Mouse (Mus musculus): Measurements from ENCODE around the gene Atg3. TPM values are rescaled to one million over a fixed set of nuclear protein-coding genes. Genes with fewer than 3 reads are reported as not detected.

Atg3 gene
- polyA plus RNA-seq, 1 experiment from 2014 or later: 34.0 TPM

- no peak overlapping the region for H3K4me3 ChIP-seq (ENCODE audit: low read length)
- no peak overlapping the region for H3K4me2 ChIP-seq (ENCODE audit: low read depth, low read length)
- H3K27me3 ChIP-seq (ENCODE audit: control insufficient read depth, insufficient read depth, low read length): no peaks in the 10 kb centered on the region
- 83% methylated on average over 5 of the region's 5 CpGs for WGBS
- H3K4me1 ChIP-seq (ENCODE audit: control insufficient read depth, insufficient read depth, low read length): no peaks in the 10 kb centered on the region
- peaks cover 39% of the 10 kb centered on the region for H3K36me3 ChIP-seq (ENCODE audit: control insufficient read depth, insufficient read depth)
- H3K9me3 ChIP-seq (replicated peaks; ENCODE audit: control insufficient read depth, low read length): no peaks in the 10 kb centered on the region
- no peak overlapping the region for H3K9ac ChIP-seq (ENCODE audit: low read length)
- ATAC-seq (replicated peaks; ENCODE audit: extremely low read depth, insufficient read depth, low FRiP score): no peak
- H3K27ac ChIP-seq (ENCODE audit: low read length): no peak overlapping the region
These were observed 16.9 kb upstream of the Atg3 start for GRCm38 (mm10) chr16:45141711-45142110.

GRCm38 (mm10) chr16:45142565-45142964 is 16.0 kb upstream of the Atg3 start:
- no peaks in the 10 kb centered on the region for H3K9me3 ChIP-seq (replicated peaks; ENCODE audit: control insufficient read depth, low read length)
- no peak overlapping the region for H3K9ac ChIP-seq (ENCODE audit: low read length)
- WGBS: 86% methylated on average over 5 of the region's 5 CpGs
- H3K27me3 ChIP-seq (ENCODE audit: control insufficient read depth, insufficient read depth, low read length): no peaks in the 10 kb centered on the region
- H3K27ac ChIP-seq (ENCODE audit: low read length): no peak overlapping the region
- H3K36me3 ChIP-seq (ENCODE audit: control insufficient read depth, insufficient read depth): peaks cover 43% of the 10 kb centered on the region
- H3K4me3 ChIP-seq (ENCODE audit: low read length): no peak overlapping the region
- no peaks in the 10 kb centered on the region for H3K4me1 ChIP-seq (ENCODE audit: control insufficient read depth, insufficient read depth, low read length)
- no peak for ATAC-seq (replicated peaks; ENCODE audit: extremely low read depth, insufficient read depth, low FRiP score)
- H3K4me2 ChIP-seq (ENCODE audit: low read depth, low read length): no peak overlapping the region

- WGBS: 83% methylated on average over 6 of the region's 6 CpGs
- H3K36me3 ChIP-seq (ENCODE audit: control insufficient read depth, insufficient read depth): peaks cover 42% of the 10 kb centered on the region
- no peak for ATAC-seq (replicated peaks; ENCODE audit: extremely low read depth, insufficient read depth, low FRiP score)
These were observed 13.5 kb upstream of the Atg3 start for GRCm38 (mm10) chr16:45145119-45145518.

GRCm38 (mm10) chr16:45148488-45149082 is 10.0 kb upstream of the Atg3 start:
- no peak overlapping the region for H3K9ac ChIP-seq (ENCODE audit: low read length)
- peaks cover 35% of the 10 kb centered on the region; the same call in 1 of the 2 replicates for H3K36me3 ChIP-seq (ENCODE audit: control insufficient read depth, insufficient read depth)
- WGBS: 90% methylated on average over 10 of the region's 10 CpGs
- no peaks in the 10 kb centered on the region for H3K4me1 ChIP-seq (ENCODE audit: control insufficient read depth, insufficient read depth, low read length)
- H3K9me3 ChIP-seq (replicated peaks; ENCODE audit: control insufficient read depth, low read length): no peaks in the 10 kb centered on the region
- H3K4me2 ChIP-seq (ENCODE audit: low read depth, low read length): no peak overlapping the region
- no peak for ATAC-seq (replicated peaks; ENCODE audit: extremely low read depth, insufficient read depth, low FRiP score)
- no peak overlapping the region for H3K27ac ChIP-seq (ENCODE audit: low read length)
- H3K27me3 ChIP-seq (ENCODE audit: control insufficient read depth, insufficient read depth, low read length): no peaks in the 10 kb centered on the region
- no peak overlapping the region for H3K4me3 ChIP-seq (ENCODE audit: low read length)

More at GRCm38 (mm10) chr16:45145119-45145518, 13.5 kb upstream of the Atg3 start:
- H3K9ac ChIP-seq (ENCODE audit: low read length): no peak overlapping the region
- H3K27ac ChIP-seq (ENCODE audit: low read length): no peak overlapping the region
- no peak overlapping the region for H3K4me2 ChIP-seq (ENCODE audit: low read depth, low read length)
- H3K4me3 ChIP-seq (ENCODE audit: low read length): no peak overlapping the region
- H3K27me3 ChIP-seq (ENCODE audit: control insufficient read depth, insufficient read depth, low read length): no peaks in the 10 kb centered on the region
- H3K4me1 ChIP-seq (ENCODE audit: control insufficient read depth, insufficient read depth, low read length): no peaks in the 10 kb centered on the region
- no peaks in the 10 kb centered on the region for H3K9me3 ChIP-seq (replicated peaks; ENCODE audit: control insufficient read depth, low read length)

- Histone ChIP-seq H3K27ac (ENCODE audit: low read length) (no peak overlapping the region), H3K4me2 (ENCODE audit: low read depth, low read length) (no peak overlapping the region), H3K4me3 (ENCODE audit: low read length) (no peak overlapping the region), H3K4me1 (ENCODE audit: control insufficient read depth, insufficient read depth, low read length) (peaks cover 8% of the 10 kb centered on the region), H3K9me3 (replicated peaks; ENCODE audit: control insufficient read depth, low read length) (no peaks in the 10 kb centered on the region), H3K36me3 (ENCODE audit: control insufficient read depth, insufficient read depth) (peaks cover 12% of the 10 kb centered on the region; the same call in 1 of the 2 replicates), H3K9ac (ENCODE audit: low read length) (no peak overlapping the region), H3K27me3 (ENCODE audit: control insufficient read depth, insufficient read depth, low read length) (no peaks in the 10 kb centered on the region)
- ATAC-seq (replicated peaks; ENCODE audit: extremely low read depth, insufficient read depth, low FRiP score): no peak
- 74% methylated on average over 3 of the region's 3 CpGs for WGBS
These were observed 3.8 kb upstream of the Atg3 start for GRCm38 (mm10) chr16:45154741-45155250.

GRCm38 (mm10) chr16:45158136-45158521 is 456 bp upstream of the Atg3 start:
- peak overlapping the region; percentile 89 for H3K9ac ChIP-seq (ENCODE audit: low read length)
- no peaks in the 10 kb centered on the region for H3K9me3 ChIP-seq (replicated peaks; ENCODE audit: control insufficient read depth, low read length)
- WGBS: 1% methylated on average over 20 of the region's 20 CpGs
- H3K27me3 ChIP-seq (ENCODE audit: control insufficient read depth, insufficient read depth, low read length): no peaks in the 10 kb centered on the region
- peak overlapping the region; percentile 69 for H3K4me3 ChIP-seq (ENCODE audit: low read length)
- H3K36me3 ChIP-seq (ENCODE audit: control insufficient read depth, insufficient read depth): peaks cover 5% of the 10 kb centered on the region; the same call in 1 of the 2 replicates
- peak overlapping the region; percentile 97 for H3K27ac ChIP-seq (ENCODE audit: low read length)
- H3K4me1 ChIP-seq (ENCODE audit: control insufficient read depth, insufficient read depth, low read length): peaks cover 17% of the 10 kb centered on the region
- H3K4me2 ChIP-seq (ENCODE audit: low read depth, low read length): peak overlapping the region; percentile 90
- ATAC-seq (replicated peaks; ENCODE audit: extremely low read depth, insufficient read depth, low FRiP score): peak; percentile 56

GRCm38 (mm10) chr16:45159389-45159716 is 768 bp downstream of the Atg3 start:
- 1% methylated on average over 11 of the region's 11 CpGs for WGBS
- peaks cover 7% of the 10 kb centered on the region; the same call in 1 of the 2 replicates for H3K36me3 ChIP-seq (ENCODE audit: control insufficient read depth, insufficient read depth)
- H3K4me2 ChIP-seq (ENCODE audit: low read depth, low read length): peak overlapping the region; percentile 79
- H3K9me3 ChIP-seq (replicated peaks; ENCODE audit: control insufficient read depth, low read length): no peaks in the 10 kb centered on the region
- H3K27ac ChIP-seq (ENCODE audit: low read length): peak overlapping the region; percentile 97
- H3K4me3 ChIP-seq (ENCODE audit: low read length): peak overlapping the region; percentile 69
- peaks cover 17% of the 10 kb centered on the region for H3K4me1 ChIP-seq (ENCODE audit: control insufficient read depth, insufficient read depth, low read length)
- no peaks in the 10 kb centered on the region for H3K27me3 ChIP-seq (ENCODE audit: control insufficient read depth, insufficient read depth, low read length)
- peak overlapping the region; percentile 86 for H3K9ac ChIP-seq (ENCODE audit: low read length)
- no peak for ATAC-seq (replicated peaks; ENCODE audit: extremely low read depth, insufficient read depth, low FRiP score)

- Histone ChIP-seq H3K27ac (ENCODE audit: low read length) (no peak overlapping the region), H3K4me1 (ENCODE audit: control insufficient read depth, insufficient read depth, low read length) (no peaks in the 10 kb centered on the region), H3K36me3 (ENCODE audit: control insufficient read depth, insufficient read depth) (peaks cover 10% of the 10 kb centered on the region), H3K9me3 (replicated peaks; ENCODE audit: control insufficient read depth, low read length) (no peaks in the 10 kb centered on the region), H3K9ac (ENCODE audit: low read length) (no peak overlapping the region), H3K4me2 (ENCODE audit: low read depth, low read length) (no peak overlapping the region), H3K27me3 (ENCODE audit: control insufficient read depth, insufficient read depth, low read length) (no peaks in the 10 kb centered on the region), H3K4me3 (ENCODE audit: low read length) (no peak overlapping the region)
- ATAC-seq (replicated peaks; ENCODE audit: extremely low read depth, insufficient read depth, low FRiP score): no peak
- whole genome bisulfite sequencing: 89% methylated on average over 2 of the region's 2 CpGs
These were observed 20.0 kb downstream of the Atg3 start for GRCm38 (mm10) chr16:45178552-45178951.

GRCm38 (mm10) chr16:45181824-45182223 is 23.2 kb downstream of the Atg3 start:
- no peak overlapping the region for H3K9ac ChIP-seq (ENCODE audit: low read length)
- no peak overlapping the region for H3K27ac ChIP-seq (ENCODE audit: low read length)
- peaks cover 13% of the 10 kb centered on the region for H3K36me3 ChIP-seq (ENCODE audit: control insufficient read depth, insufficient read depth)
- H3K27me3 ChIP-seq (ENCODE audit: control insufficient read depth, insufficient read depth, low read length): no peaks in the 10 kb centered on the region
- 91% methylated on average over 5 of the region's 5 CpGs for WGBS
- no peaks in the 10 kb centered on the region for H3K9me3 ChIP-seq (replicated peaks; ENCODE audit: control insufficient read depth, low read length)
- no peaks in the 10 kb centered on the region for H3K4me1 ChIP-seq (ENCODE audit: control insufficient read depth, insufficient read depth, low read length)
- no peak overlapping the region for H3K4me2 ChIP-seq (ENCODE audit: low read depth, low read length)
- no peak for ATAC-seq (replicated peaks; ENCODE audit: extremely low read depth, insufficient read depth, low FRiP score)
- H3K4me3 ChIP-seq (ENCODE audit: low read length): no peak overlapping the region

All from heart, embryonic 16.5 days (tissue).